Mouse (Mus musculus): ENCODE results near the gene Rpl10a. TPM values are rescaled to one million over a fixed set of nuclear protein-coding genes. Genes with fewer than 3 reads are reported as not detected.
A peak's percentile ranks its signal among the peaks of the same experiment; 100 is the strongest.

Rpl10a gene
- polyA plus RNA-seq, 1 experiment from 2014 or later: 502 TPM

- H3K36me3 ChIP-seq: peaks cover 23% of the 10 kb centered on the region
- H3K9me3 ChIP-seq (replicated peaks): no peaks in the 10 kb centered on the region
- H3K27me3 ChIP-seq (ENCODE audit: low read depth, poor library complexity, severe bottlenecking): no peaks in the 10 kb centered on the region
- no peak overlapping the region for H3K4me3 ChIP-seq
- no peak for DNase-seq (ENCODE audit: low spot score)
- 89% methylated on average over 7 of the region's 7 CpGs for WGBS
- no peak overlapping the region for H3K27ac ChIP-seq
- H3K4me1 ChIP-seq: peaks cover 29% of the 10 kb centered on the region
These were observed 36.9 kb upstream of the Rpl10a start for GRCm38 (mm10) chr17:28291346-28291745.

DNA sequence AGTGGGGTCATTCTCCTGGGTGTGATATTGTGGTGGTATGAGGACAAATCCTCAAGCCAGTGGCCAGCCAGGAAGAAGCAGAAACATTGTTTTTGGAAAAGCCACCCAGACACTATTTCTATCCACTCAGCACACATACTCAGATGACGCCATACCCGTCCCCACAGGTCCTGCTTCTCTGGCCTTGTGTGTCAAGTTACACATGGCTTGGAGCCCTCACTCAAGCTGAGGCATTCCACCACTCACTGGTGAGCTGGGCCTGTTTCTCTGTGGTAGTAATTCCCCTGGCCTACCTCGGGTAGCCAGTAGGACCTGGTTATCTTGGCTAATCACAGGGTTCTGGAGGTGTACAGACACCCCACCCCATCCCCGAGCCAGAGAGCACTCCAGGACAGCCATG is 34.6 kb upstream of the Rpl10a start:
- no peak overlapping the region for H3K4me3 ChIP-seq
- H3K27me3 ChIP-seq (ENCODE audit: low read depth, poor library complexity, severe bottlenecking): no peaks in the 10 kb centered on the region
- no peak for DNase-seq (ENCODE audit: low spot score)
- WGBS: 69% methylated on average over 4 of the region's 4 CpGs
- H3K4me1 ChIP-seq: peaks cover 18% of the 10 kb centered on the region
- no peaks in the 10 kb centered on the region for H3K9me3 ChIP-seq (replicated peaks)
- H3K36me3 ChIP-seq: peaks cover 31% of the 10 kb centered on the region
- H3K27ac ChIP-seq: peak overlapping the region; percentile 59; the same call in 1 of the 2 replicates

- peak overlapping the region; percentile 59 for H3K27ac ChIP-seq
- 74% methylated on average over 17 of the region's 17 CpGs for WGBS
These were observed 33.6 kb upstream of the Rpl10a start for GRCm38 (mm10) chr17:28294449-28295333.

DNA sequence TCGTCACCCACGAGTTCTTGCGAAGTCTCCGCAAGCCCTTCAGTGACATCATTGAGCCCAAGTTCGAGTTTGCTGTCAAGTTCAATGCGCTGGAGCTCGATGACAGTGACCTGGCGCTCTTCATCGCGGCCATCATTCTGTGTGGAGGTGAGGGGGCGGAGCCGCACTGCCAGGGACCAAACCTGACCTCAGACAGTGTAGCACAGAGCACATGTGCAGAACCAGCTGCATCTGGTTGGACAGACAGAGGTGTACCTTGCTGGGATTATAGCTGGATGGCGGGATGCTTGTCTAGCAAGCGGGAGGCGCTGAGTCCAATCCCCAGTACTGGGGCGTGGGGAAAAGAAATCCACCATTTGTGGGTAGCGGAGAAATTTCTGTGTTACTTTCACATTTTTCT is 29.4 kb upstream of the Rpl10a start:
- Histone ChIP-seq H3K27me3 (ENCODE audit: low read depth, poor library complexity, severe bottlenecking) (no peaks in the 10 kb centered on the region), H3K4me3 (no peak overlapping the region), H3K4me1 (peaks cover 37% of the 10 kb centered on the region), H3K36me3 (peaks cover 30% of the 10 kb centered on the region), H3K9me3 (replicated peaks) (no peaks in the 10 kb centered on the region), H3K27ac (peak overlapping the region; percentile 84)
- no peak for DNase-seq (ENCODE audit: low spot score)
- 96% methylated on average over 17 of the region's 17 CpGs for WGBS

More at GRCm38 (mm10) chr17:28294449-28295333, 33.6 kb upstream of the Rpl10a start:
- Histone ChIP-seq H3K4me3 (no peak overlapping the region), H3K36me3 (peaks cover 41% of the 10 kb centered on the region), H3K4me1 (peaks cover 28% of the 10 kb centered on the region), H3K9me3 (replicated peaks) (no peaks in the 10 kb centered on the region), H3K27me3 (ENCODE audit: low read depth, poor library complexity, severe bottlenecking) (no peaks in the 10 kb centered on the region)
- DNase-seq (ENCODE audit: low spot score): no peak

- Histone ChIP-seq H3K36me3 (peaks cover 30% of the 10 kb centered on the region), H3K27me3 (ENCODE audit: low read depth, poor library complexity, severe bottlenecking) (no peaks in the 10 kb centered on the region), H3K4me3 (0 out of 2 replicates have a peak overlapping the region, but pooled peaks have one; percentile 13), H3K9me3 (replicated peaks) (no peaks in the 10 kb centered on the region), H3K4me1 (peaks cover 38% of the 10 kb centered on the region), H3K27ac (peak overlapping the region; percentile 84)
- 38% methylated on average over 10 of the region's 11 CpGs for WGBS
- DNase-seq (ENCODE audit: low spot score): no peak
These were observed 28.5 kb upstream of the Rpl10a start for GRCm38 (mm10) chr17:28299669-28300320.

DNA sequence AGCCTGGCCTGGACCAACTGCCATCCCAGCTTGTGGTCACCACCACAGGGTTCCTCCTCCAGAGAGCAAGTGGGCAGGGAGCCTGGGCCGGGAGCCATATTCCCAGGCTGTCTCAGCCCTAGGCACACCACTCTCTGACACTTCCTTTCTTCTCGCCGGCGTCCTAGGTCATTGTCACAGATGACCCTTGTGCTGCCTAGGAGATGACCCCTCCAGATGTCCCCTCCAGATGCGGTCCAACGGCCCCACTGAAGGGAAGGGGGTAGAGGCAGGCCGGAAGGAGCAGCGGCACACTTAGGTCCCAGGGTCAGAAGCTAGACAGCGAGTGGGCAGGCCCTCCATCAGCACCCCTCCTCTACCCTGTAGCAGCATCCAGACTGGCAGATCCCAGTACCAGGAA is 27.9 kb upstream of the Rpl10a start:
- Histone ChIP-seq H3K4me3 (no peak overlapping the region), H3K27ac (peak overlapping the region; percentile 84), H3K36me3 (peaks cover 28% of the 10 kb centered on the region), H3K27me3 (ENCODE audit: low read depth, poor library complexity, severe bottlenecking) (no peaks in the 10 kb centered on the region), H3K9me3 (replicated peaks) (no peaks in the 10 kb centered on the region), H3K4me1 (peaks cover 33% of the 10 kb centered on the region)
- WGBS: 32% methylated on average over 9 of the region's 9 CpGs
- no peak for DNase-seq (ENCODE audit: low spot score)

GRCm38 (mm10) chr17:28300850-28301249 is 27.4 kb upstream of the Rpl10a start:
- H3K27me3 ChIP-seq (ENCODE audit: low read depth, poor library complexity, severe bottlenecking): no peaks in the 10 kb centered on the region
- no peak overlapping the region for H3K4me3 ChIP-seq
- 73% methylated on average over 3 of the region's 3 CpGs for WGBS
- peaks cover 28% of the 10 kb centered on the region for H3K36me3 ChIP-seq
- no peaks in the 10 kb centered on the region for H3K9me3 ChIP-seq (replicated peaks)
- peaks cover 33% of the 10 kb centered on the region for H3K4me1 ChIP-seq
- no peak for DNase-seq (ENCODE audit: low spot score)
- H3K27ac ChIP-seq: peak overlapping the region; percentile 84

GRCm38 (mm10) chr17:28305172-28305571 is 23.1 kb upstream of the Rpl10a start:
- Histone ChIP-seq H3K36me3 (0 out of 2 replicates have a peak, but pooled peaks cover 4% of the 10 kb centered on the region), H3K4me3 (no peak overlapping the region), H3K4me1 (peaks cover 34% of the 10 kb centered on the region), H3K27ac (no peak overlapping the region), H3K9me3 (replicated peaks) (no peaks in the 10 kb centered on the region), H3K27me3 (ENCODE audit: low read depth, poor library complexity, severe bottlenecking) (no peaks in the 10 kb centered on the region)
- 52% methylated on average over 10 of the region's 10 CpGs for WGBS
- DNase-seq (ENCODE audit: low spot score): no peak

GRCm38 (mm10) chr17:28308297-28309195 is 19.7 kb upstream of the Rpl10a start:
- Histone ChIP-seq H3K36me3 (no peaks in the 10 kb centered on the region), H3K27ac (peak overlapping the region; percentile 71), H3K4me3 (peak overlapping the region; percentile 20; the same call in 1 of the 2 replicates), H3K27me3 (ENCODE audit: low read depth, poor library complexity, severe bottlenecking) (no peaks in the 10 kb centered on the region), H3K4me1 (peaks cover 31% of the 10 kb centered on the region), H3K9me3 (replicated peaks) (no peaks in the 10 kb centered on the region)
- peak; percentile 92 for DNase-seq (ENCODE audit: low spot score)
- WGBS: 23% methylated on average over 18 of the region's 18 CpGs

DNA sequence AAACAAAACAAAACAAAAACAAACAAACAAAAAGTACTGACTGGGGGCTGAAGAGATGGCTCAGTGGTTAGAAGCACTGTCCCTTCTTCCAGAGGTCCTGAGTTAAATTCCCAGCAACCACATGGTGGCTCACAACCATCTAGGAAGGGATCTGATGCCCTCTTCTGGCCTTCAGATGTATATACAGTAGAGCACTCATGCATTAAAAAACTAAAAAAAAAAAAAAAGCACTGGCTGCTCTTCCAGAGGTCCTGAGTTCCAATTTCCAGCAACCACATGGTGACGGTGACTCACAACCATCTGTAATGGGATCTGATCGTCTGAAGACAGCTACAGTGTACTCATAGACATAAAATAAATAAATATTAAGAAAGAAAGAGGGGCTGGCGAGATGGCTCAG is 17.4 kb upstream of the Rpl10a start:
- DNase-seq (ENCODE audit: low spot score): no peak
- no peaks in the 10 kb centered on the region for H3K9me3 ChIP-seq (replicated peaks)
- H3K4me3 ChIP-seq: no peak overlapping the region
- H3K27ac ChIP-seq: no peak overlapping the region
- no peaks in the 10 kb centered on the region for H3K27me3 ChIP-seq (ENCODE audit: low read depth, poor library complexity, severe bottlenecking)
- WGBS: 84% methylated on average over 3 of the region's 3 CpGs
- H3K36me3 ChIP-seq: peaks cover 7% of the 10 kb centered on the region
- peaks cover 43% of the 10 kb centered on the region for H3K4me1 ChIP-seq

DNA sequence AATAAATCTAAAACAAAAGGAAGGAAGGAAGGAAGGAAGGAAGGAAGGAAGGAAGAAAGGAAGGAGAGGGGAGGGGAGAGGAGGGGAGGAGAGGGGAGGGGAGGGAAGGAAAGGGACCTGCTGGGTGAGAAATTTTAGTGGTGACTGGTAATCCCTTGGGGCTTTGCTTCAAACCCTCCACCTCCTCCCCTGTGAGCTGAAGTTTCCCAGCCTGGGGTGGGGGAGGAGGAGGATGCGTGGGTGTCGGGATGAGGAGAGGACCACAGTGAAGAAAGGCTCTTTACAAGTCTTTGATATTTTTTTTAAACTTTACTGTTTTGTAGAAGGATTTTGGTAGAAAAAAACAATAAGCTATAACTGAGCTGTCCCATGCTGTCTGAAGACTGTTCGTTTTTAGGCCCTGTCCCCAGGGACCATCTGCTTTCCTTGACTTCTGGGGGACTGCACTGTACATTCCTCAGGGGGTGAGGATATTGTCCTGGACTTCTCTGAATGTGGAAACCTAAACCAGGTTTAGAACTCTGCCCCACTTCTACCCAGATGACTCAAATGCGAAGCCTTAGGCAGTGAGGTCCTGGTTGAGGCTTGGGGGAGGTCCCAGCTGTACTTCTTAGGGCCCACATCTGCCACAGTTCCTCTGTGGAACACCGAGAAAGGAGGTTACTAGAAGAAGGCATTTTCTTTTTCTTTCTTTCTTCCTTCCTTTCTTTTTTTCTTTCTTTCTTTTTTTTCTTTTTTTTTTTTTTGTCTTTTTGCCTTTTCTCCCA is 16.7 kb upstream of the Rpl10a start:
- peaks cover 14% of the 10 kb centered on the region for H3K36me3 ChIP-seq
- H3K27ac ChIP-seq: no peak overlapping the region
- no peaks in the 10 kb centered on the region for H3K27me3 ChIP-seq (ENCODE audit: low read depth, poor library complexity, severe bottlenecking)
- no peak for DNase-seq (ENCODE audit: low spot score)
- WGBS: 70% methylated on average over 5 of the region's 5 CpGs
- no peaks in the 10 kb centered on the region for H3K9me3 ChIP-seq (replicated peaks)
- no peak overlapping the region for H3K4me3 ChIP-seq
- H3K4me1 ChIP-seq: peaks cover 48% of the 10 kb centered on the region

All from limb, embryonic 10.5 days (tissue).